Mouse (Mus musculus): ENCODE results near the gene Hoxa4. TPM values are rescaled to one million over a fixed set of nuclear protein-coding genes. Genes with fewer than 3 reads are reported as not detected.

Hoxa4 gene
- total RNA-seq, 4 experiments from 2014 or later, result 1.9 to 3.3 (median 2.7) TPM

DNA sequence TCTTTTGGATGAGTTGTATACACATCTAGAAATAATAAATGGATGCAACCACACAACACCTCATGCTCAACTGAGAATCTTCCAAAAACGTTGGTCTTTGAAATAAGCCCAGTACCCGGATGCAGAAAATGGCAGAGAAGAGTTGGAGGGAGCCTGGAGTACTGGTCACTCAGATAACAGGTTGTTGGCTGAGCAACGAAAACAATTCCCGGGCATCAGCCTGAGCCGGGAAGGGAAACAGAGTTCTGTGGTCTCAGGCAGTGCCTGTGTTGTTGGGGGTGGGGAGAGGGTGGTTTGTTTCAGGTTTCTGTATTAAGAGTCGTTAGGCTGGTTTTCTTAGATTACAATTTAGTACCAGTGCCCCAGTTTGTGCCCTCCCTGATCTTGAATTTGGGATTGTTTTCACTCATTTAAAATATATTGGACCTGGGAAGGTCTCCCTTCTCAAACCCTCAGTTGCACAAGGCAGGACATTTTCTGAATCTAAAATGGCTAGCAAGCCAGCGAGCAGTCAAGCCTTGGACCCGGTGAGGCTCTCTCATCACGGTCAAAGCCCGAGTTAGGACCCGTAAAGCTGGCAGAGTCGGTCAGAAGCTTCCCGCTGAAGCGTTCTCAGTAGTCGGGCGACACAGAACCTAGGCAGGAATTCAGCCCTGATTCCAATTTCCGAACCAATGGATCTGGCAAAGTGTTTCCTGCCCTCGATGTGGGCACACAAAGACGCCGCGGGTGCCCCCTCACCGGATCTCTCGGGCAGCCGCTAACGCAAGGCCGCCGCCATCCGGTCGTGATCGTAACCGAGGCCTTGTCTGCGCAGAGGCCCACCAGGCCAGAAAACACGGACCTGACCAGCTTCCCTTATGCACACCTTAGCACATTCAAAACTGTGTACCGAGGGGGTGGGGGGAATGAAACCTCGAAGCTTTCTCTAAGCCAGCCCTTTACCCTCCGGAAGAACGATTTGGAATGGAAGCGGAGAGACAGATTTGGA is 37.2 kb upstream of the Hoxa4 start:
- no peak for DNase-seq

DNA sequence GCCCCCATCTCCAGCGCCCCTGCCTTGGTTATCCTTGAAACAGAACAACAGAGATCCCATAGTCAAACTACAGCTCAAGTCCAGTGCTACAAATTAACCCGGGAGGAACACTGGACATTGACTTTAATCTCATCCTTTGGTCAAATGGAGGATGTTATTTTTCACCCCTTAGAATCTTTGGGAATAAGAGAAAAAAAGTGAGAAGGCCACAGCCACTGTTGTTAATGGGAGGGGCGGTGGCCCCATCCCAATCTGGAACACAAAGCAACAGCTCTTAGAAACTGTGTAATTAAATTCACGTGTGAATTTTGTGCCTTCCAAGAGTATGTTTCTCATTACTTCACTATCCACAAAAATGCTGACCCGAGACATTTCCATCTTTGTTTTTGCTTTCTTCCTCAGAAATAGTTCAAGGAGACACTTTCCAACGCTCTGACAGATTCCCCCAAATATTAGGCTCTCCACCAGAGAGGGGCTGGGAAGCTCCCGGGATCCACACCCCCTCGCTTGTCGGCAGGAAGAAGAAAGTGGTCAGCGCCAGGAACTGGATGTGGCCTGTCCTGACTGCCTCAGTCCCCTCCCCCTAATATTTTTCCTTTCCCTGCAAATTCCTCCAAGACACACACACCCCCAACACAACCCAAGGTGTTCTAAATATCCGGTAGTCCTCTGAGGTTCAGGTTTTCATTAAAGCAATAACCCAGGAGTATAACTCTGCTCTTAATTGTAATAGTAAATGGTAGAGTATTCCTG is 36.1 kb upstream of the Hoxa4 start:
- DNase-seq, result no peak

DNA sequence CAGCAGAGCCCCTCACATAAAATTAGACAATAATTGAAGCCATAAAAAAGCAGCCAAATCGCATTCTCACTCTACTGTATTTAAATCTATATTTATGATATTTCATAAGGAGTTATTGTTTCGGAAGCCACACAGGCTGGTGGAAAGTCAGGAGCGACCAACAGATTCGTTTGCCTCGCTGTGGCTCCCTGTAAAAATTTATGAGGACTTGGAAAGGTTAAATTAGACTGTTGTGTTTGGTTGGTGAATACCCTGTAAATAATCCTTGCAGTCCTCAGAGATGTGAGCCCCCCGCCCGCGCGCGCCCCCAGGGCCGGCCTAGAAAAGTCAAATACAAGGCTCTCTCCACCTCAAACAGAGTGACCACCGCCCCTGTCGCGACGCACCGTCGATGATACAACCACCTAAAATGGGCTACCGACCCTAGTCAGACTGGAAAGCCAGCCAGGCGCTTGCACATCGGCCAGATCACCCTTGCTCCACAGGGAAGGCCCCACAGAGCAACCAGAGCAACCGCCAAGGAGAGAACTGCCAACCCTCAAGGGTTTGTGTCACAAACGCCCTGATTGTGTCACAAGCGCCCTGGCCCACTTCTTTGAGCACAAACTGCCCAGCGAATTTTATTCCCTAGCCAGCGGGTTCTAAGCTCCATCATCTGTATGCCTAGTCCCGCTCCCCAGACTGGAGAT is 35.2 kb upstream of the Hoxa4 start:
- DNase-seq, result no peak

DNA sequence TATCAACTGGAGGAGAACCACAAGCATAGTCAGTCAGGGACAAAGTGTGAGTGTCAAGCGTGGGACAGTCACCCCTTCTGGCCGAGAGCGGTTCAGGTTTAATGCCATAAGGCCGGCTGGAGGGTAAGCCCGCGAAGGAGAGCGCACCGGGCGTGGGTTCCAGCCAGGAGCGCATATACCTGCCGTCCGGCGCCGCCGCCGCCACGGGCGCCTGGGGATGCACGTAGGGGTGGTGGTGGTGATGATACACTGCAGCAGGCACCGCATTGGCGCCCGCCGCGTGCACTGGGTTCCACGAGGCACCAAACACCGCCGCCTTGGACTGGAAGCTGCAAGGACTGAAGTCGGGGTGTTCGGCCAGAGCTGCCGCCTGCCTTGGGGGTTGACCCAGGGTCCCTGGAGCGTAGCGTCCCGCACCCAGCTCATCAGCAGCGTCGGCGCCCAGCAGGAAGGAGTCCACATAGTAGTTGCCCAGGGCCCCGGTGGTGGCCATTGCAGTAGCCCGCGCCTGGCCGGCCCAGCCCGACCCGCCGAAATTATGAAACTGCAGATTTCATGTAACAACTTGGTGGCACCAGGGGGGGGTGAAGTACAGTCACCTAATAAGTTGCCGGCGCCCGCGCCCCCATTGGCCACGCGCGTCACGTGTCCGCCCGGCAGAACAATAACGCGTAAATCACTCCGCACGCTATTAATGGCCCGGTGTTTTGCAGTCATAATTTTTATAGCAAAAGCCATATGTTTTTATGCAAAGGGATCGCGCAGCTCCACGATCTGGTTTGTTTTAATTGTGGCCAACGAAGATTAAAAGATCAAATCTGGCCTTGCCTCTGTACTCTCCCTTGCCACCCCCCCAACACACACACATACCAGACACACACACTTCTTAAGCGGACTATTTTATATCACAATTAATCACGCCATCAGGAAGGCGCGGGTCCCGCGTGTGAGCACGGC is 34.3 kb upstream of the Hoxa4 start:
- no peak for DNase-seq

DNA sequence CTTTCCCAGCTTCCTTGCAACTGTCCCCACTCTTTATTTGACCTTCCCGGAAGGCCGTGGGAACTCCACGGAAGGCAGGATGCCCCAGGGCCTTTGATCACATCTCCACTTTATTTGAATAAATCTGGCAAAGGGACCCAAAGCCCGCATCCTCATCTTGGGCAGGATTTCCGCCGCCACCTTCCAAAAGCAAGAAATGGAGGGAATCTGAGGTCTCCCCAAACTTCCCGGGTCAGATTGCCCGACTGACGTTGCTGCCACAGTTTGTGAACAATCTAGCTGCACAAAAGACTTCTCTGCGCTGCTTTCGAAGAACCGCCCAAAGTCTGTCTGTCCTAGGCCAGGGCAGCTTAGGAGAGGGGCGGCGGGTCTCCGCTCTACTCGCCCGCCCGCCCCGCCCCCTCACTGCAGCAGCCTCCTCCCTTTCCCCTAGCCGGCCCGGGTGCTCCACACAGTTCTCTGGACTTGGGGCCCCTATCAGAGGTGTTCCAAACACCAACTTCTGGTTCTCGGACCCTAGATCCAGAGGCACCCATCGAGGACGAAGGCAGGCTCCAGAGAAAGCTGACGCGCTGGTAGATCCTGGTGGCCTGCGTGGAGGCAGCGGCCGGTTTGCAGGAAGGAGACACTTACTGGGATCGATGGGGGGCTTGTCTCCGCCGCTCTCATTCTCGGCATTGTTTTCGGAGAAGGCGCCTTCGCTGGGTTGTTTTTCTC is 33.5 kb upstream of the Hoxa4 start:
- DNase-seq, result no peak

DNA sequence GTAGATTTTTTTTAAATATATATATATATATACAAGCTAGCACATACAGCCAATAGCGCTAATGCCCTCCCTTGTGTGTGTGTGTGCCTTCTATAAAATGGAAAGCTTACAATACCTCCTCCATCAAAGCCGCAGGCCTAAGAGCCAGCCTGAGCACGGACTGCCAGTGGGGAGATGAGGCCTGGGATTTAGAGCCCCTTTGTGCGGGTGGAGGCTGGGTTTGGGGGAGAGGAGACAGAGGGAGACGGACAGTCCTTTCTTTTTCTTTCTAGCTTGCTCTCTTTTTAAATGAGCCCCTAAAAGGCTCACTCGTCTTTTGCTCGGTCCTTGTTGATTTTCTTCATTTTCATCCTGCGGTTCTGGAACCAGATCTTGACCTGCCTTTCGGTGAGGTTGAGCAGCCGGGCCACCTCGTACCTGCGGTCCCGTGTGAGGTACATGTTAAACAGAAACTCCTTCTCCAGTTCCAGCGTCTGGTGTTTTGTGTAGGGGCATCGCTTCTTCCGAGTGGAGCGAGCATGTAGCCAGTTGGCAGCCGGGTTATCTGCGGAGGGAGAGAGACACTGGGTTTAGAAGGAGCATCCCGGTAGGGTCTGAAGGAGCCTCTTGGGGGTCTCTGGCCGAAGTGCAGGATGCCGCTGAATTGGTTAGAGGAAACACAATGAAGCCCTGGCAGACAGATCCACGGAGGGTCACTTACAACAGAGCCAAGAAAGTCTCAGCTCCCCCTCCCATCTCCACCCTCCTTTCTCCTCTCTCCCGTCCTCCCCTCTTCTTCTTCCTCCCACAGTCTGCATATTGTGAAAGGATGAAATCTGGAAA is 32.6 kb upstream of the Hoxa4 start:
- no peak for DNase-seq

DNA sequence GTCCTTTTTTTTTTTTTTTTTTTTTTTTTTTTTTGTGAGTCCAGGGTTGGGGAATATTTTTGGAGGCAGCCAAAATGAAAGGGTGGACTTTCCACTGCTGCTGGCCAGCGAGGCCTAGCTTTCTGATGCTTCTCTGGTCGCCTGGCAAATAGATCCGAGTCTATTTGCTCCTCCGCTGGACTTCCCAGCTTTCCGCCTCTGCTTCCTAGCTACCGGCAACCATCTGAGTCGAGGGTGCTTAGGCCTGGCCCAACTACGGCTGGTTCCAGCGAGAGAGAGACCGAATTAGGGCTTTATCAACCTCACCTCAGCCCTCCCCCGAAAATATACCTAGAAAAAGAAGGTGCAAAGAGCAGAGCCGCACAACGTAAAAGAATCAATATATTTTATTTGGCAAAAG is 31.2 kb upstream of the Hoxa4 start:
- DNase-seq, result no peak

DNA sequence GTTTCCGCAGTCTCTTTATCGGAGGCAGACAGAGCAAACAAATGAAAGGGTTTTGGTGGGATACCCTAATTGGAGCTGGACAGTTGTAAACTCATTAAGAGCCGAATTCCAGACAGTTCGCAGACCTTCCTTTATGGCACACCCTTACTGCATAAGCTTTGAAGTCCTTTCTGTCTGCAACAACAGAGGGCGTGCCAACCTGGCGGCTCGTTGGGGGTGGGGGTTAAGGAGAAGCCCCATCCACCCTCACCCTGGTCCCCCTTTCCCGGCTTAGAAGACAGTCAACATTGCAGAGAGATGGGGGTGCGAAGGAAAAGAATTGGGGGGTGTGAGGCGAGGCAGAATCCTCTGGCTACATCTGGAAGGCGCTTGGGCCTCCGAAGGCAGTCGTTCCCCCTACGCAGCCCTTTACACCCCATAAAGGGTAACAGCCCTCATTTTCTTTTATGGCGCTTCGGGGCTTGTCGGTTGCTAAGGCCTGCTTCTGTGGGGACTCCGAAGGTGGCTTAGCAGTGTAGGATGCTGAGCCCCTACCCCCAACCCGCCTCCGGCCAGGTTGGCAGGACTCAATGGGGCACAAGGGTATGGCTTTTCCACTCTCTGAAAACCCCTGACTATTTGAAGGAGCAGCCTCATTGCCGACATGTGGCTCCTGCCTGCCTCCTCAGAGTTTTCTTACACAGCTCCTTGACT is 30.6 kb upstream of the Hoxa4 start:
- no peak for DNase-seq

DNA sequence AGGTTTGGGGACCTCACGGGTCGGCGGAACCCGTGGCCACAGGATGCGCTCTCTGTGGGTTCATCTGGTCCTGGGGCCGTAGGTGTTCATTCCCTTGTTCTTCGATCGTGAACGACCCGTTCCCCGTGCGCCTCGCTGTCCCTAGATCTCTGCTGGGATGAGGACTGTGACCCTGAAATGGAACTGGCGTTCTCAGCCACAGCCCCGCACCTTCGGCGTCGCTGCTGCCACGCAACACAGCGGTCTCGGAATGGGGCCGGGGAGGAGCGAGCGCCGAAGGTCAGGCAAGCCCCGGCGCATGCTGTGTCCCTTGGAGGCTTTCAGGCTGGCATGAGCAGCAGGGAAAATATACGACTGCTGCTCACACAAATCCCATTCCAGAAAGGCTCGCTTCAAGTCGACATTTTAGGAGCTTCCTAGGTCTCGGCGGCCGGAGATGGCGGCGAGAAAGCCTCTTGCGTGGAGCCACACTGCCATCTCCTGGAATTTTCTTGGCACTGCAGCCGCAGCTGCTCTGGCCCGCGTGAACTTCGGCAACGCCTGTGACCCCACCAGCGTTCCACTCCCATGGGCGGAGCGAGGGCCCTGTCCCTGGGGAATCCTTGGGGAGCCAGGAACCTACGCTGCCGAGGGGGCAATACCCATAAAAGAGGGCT is 29.9 kb upstream of the Hoxa4 start, which contains the start of gene Hoxa7:
Gene Hoxa7 (minus strand): TSS at position 518 of the 656 bp plus-strand sequence.
- peak; percentile 79 for DNase-seq

DNA sequence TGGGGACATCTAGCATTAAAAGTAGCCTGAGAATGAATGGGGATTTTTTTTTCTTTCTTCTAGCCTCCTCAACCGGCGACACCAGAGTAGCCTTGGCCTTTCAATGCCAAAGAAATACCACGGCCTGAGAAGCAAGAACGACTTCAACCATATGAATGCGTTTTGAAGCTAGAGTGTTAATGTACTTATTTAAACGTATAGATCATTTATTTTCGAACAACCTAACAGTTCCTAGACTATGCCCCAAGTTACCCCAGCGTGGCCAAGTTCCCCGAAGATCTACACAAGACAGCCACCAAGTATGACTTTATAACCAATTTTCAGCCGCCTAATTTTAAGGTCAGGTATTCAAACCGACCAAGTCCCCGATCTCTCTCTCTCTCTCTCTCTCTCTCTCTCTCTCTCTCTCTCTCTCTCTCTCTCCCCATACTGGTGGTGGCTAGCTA is 29.3 kb upstream of the Hoxa4 start:
- DNase-seq, result no peak

DNA sequence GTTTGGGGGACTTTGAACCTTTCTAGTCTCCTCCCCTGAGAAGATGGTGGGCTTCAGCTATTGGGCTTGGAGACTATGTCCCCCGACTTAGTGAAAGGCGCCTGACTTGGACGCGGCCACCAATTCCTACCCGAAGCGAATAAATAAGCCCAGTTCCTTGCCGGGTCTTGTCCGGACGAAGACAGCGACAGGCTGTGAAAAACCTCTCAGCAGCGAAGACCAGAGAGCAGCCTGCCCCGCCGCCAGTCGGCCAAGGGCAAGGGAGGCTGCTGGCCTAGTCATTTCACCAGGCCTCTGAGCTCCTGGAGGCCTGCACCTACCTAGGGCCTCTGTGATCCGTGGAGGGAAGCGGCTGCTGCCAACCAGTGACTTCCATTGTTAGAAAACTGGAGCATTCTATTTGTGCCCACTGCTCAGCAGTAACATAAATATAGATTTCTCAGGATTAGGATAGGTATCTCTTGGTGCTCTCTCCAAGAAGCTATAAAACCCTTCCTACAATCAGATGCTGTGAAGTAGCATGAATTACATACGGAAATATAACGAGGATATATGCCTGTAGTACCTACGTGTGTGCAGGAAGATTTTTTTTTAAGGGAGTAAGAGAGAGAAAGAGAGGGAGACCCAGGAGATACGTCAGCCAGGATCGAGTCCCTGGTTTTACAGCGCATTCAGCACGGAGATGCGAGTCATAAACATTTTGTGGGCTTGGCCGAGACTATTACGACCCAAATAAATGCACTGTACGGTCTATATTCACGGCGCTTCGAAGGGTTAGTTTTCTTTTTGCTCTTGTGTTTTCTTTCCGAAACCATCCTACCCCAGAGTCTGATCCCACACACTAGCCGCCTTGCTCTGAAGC is 28.7 kb upstream of the Hoxa4 start:
- DNase-seq, result no peak

DNA sequence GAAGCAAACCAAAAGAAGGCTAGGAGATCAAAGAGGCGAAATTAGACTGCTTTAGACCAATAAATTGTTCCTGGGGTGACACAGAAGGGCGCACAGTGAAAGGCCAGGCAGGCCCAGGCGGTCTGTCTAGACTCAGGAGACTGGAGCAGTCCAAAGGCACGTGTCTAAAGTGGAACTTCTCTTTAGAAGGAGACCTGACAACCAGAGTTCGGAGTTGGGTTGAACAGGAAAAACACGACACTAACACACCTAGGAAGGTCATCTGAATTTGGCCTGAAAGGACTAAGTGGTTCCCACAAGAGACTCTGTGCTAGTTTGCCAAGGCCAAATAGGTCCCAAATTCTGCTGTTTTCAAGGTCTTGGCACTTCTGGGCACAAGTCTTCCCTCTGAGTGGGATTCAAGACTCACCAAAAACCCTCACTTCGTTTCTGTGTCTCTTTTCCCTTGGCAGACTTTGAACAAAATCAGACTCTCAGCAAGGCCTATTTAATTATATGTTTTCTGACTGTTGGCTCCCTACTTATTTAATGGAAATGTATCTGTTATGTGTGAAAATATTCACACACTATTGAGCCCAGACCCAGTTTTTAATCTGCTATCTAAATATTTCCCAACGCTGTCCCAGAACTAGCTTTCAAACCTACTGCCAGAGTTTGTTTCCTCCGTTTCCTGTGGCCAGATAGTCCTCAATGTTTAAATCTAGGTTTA is 27.8 kb upstream of the Hoxa4 start:
- DNase-seq, result no peak

DNA sequence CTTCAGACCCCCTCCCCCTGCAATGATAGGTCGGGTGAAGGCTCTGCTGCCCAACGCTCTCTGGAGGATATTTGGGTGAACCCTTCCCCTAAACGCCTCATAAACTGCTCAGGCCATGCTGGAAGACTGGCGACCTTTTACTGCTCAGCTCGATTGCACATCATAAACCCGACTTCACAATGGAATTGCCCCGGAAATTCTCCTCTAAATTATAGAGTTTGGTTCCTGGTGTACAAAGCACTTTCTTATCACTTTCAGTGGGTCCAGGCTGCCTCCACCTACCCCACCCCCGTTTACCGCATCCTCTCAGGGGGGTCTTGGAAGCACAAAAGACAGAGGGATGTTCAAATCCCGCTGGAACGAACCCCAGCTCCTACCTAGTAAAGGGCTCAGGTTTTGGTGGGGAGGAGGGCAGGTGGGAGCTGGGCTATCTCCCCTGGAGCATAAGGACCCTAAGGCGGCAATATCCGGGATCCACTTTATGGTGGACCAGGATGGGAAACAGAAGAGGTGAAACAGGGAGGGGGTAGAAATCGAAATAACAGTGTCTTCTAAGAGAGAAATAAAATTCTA is 27.2 kb upstream of the Hoxa4 start:
- DNase-seq, result no peak

DNA sequence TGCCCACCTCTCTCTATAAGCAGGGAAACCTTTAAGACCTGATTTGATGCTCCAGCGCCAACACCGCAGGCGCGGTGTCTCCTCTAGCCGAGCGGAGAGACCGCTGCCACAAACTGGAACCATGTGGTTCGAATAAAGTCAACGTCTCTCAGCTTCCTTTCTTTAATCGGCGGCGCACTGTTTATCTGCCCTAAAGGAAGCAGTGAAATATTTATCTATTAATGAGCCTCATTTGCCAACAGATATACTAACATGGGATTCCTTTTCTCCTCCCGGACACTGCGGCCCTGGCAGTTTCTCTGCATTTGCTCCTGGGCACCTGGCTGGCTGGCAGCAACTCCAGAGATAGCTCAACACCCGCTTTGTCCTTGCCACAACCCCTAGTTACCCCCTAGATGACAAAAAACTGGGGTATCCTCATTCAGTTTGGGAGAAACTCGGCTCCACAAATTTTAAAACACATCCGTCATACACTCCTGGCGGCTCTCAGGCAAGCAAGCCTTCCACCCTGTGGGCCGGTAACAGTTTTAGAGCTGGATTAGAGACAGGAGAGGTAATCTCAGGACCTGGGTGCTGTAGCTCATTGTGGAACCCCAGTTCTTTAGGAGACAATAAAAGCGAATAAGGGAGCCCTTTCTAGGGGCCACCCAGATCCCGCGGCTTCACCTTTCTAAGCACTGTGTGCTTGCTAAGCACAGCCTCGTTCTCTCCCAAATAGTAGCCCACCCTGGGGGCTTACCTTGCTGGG is 26.5 kb upstream of the Hoxa4 start:
- DNase-seq, result no peak

DNA sequence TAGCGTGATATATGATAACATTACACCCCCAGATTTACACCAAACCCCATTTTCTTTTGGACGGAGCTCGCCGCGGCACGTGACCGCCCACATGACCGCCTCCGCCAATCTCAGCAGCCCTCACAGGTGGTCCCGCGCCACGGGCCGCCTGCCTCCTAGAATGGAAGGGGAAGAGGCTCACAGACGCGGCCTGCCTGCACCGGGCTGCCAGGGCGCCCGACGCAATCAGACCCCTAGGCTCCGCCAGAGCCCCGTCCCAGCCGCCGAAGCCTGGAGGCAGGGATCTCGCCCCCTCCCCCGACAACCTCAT is 25.9 kb upstream of the Hoxa4 start:
- peak; percentile 79 for DNase-seq
